Mouse (Mus musculus): ENCODE measurements around the gene Tnfsf12. TPM values are rescaled to one million over a fixed set of nuclear protein-coding genes. Genes with fewer than 3 reads are reported as not detected.

Gene Tnfsf12
- total RNA-seq, 1 experiment from 2014 or later = 10.7 TPM

GRCm38 (mm10) chr11:69662213-69662966 lies 33.3 kb downstream of the Tnfsf12 start, which contains the start of gene Mpdu1:
Mpdu1 (minus strand) TSS chr11:69662642.
- peak; percentile 67 for ATAC-seq (replicated peaks; ENCODE audit: insufficient number of reproducible peaks, low FRiP score, low TSS enrichment, poor library complexity, severe bottlenecking)

- ATAC-seq (replicated peaks; ENCODE audit: insufficient number of reproducible peaks, low FRiP score, low TSS enrichment, poor library complexity, severe bottlenecking) = no peak
Measured at GRCm38 (mm10) chr11:69661221-69661881, 34.3 kb downstream of the Tnfsf12 start.

GRCm38 (mm10) chr11:69657462-69657881 lies 38.2 kb downstream of the Tnfsf12 start:
- ATAC-seq (replicated peaks; ENCODE audit: insufficient number of reproducible peaks, low FRiP score, low TSS enrichment, poor library complexity, severe bottlenecking) = no peak

GRCm38 (mm10) chr11:69656617-69657461 lies 38.8 kb downstream of the Tnfsf12 start:
- ATAC-seq (replicated peaks; ENCODE audit: insufficient number of reproducible peaks, low FRiP score, low TSS enrichment, poor library complexity, severe bottlenecking) = no peak

DNA sequence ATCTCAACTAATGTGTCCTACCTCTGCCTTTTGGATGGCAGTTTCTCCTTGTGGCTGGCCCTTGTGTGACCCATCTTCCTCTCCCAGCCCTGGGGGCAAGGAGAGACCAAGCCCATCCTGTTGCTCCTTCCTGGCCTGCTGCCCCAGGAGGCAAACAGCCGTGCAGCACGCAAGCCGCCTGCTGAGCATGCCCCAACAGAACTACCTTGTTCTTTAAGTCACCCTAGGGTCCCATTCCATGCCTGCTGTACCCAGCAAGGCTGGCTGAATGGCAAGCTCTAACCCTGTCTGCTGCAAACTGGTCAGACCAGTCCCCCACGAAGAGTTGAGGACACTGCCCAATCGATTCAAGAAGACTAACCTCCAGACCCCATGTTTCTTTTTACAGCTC lies 39.6 kb downstream of the Tnfsf12 start:
- no peak for ATAC-seq (replicated peaks; ENCODE audit: insufficient number of reproducible peaks, low FRiP score, low TSS enrichment, poor library complexity, severe bottlenecking)

DNA sequence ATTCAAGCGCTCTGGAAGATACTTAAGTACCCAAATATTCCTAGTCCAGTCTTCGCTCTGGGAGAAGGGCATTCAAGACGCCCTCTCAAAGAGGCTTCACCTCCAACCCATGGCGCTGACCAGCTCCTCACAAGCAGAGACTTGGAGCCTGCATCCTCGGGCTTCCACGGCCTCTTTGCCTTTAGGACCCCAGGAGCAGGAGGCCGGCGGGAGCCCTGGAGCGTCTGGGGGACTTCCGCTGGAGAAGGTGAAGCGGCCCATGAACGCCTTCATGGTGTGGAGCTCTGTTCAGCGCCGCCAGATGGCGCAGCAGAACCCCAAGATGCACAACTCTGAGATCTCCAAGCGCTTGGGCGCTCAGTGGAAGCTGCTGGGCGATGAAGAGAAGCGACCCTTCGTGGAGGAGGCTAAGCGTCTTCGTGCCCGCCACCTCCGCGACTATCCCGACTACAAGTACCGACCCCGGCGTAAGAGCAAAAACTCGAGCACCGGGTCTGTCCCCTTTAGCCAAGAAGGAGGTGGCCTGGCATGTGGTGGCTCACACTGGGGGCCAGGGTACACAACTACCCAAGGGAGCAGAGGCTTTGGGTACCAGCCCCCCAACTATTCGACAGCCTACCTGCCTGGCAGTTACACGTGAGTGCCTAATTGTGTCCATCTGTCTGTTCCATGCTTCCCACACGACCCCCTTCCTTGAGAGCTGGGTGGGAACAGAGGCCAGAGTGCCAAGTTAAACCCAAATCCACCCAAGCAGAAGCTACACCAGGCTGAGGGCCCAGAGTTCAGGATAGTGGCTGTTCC lies 40.2 kb downstream of the Tnfsf12 start, which contains the start of gene Sox15:
Gene Sox15, plus strand, starts transcription at position 51 of the 801 bp plus-strand sequence.
- peak; percentile 30; the same call in 1 of the 2 replicates for ATAC-seq (replicated peaks; ENCODE audit: insufficient number of reproducible peaks, low FRiP score, low TSS enrichment, poor library complexity, severe bottlenecking)

GRCm38 (mm10) chr11:69654760-69655159 lies 40.9 kb downstream of the Tnfsf12 start:
- ATAC-seq (replicated peaks; ENCODE audit: insufficient number of reproducible peaks, low FRiP score, low TSS enrichment, poor library complexity, severe bottlenecking) = no peak

GRCm38 (mm10) chr11:69653399-69653798 lies 42.2 kb downstream of the Tnfsf12 start:
- no peak for ATAC-seq (replicated peaks; ENCODE audit: insufficient number of reproducible peaks, low FRiP score, low TSS enrichment, poor library complexity, severe bottlenecking)

- no peak for ATAC-seq (replicated peaks; ENCODE audit: insufficient number of reproducible peaks, low FRiP score, low TSS enrichment, poor library complexity, severe bottlenecking)
Measured at GRCm38 (mm10) chr11:69645860-69646259, 49.8 kb downstream of the Tnfsf12 start.

Other genes with a start within 250 kb of the Tnfsf12 start
- gene Dnah2, start 146.7 kb downstream of the Tnfsf12 start, total RNA-seq (2017) = 1.4 to 6.4 TPM (median 4.7 TPM) in 3 replicates
- gene Efnb3, start 135.6 kb downstream of the Tnfsf12 start, total RNA-seq (2017) = 0.49 to 0.96 TPM in 2 of 3 replicates, not detected in the other
- 2.8 to 9.4 TPM (median 3.8 TPM) in 3 replicates for gene Wrap53, start 115.6 kb downstream of the Tnfsf12 start, total RNA-seq (2017)
- gene Trp53, start 115.5 kb downstream of the Tnfsf12 start, total RNA-seq (2017) = 11.9 to 26.9 TPM (median 24.5 TPM) in 3 replicates
- gene Atp1b2, start 89.9 kb downstream of the Tnfsf12 start, total RNA-seq (2017) = not detected in 3 replicates
- gene Shbg, start 77.9 kb downstream of the Tnfsf12 start, total RNA-seq (2017) = not detected in 3 replicates
- gene Sat2, start 73.8 kb downstream of the Tnfsf12 start, total RNA-seq (2017) = 0.67 TPM in 1 of 3 replicates, not detected in the others
- gene Fxr2, start 62.9 kb downstream of the Tnfsf12 start, total RNA-seq (2017) = 64.6 to 83.5 TPM (median 67.9 TPM) in 3 replicates
- 4.1 to 8.2 TPM in 2 of 3 replicates, not detected in the other for gene Sox15, start 40.5 kb downstream of the Tnfsf12 start, total RNA-seq (2017)
- 32.9 to 56.3 TPM (median 49.2 TPM) in 3 replicates for gene Mpdu1, start 33.2 kb downstream of the Tnfsf12 start, total RNA-seq (2017)
- gene Cd68, start 29.7 kb downstream of the Tnfsf12 start, total RNA-seq (2017) = 203 to 221 TPM (median 207 TPM) in 3 replicates
- gene Eif4a1, start 23.4 kb downstream of the Tnfsf12 start, total RNA-seq (2017) = 597 to 694 TPM (median 633 TPM) in 3 replicates
- gene Senp3, start 13.8 kb downstream of the Tnfsf12 start, total RNA-seq (2017) = 67.5 to 144 TPM (median 118 TPM) in 3 replicates
- 40.3 to 90.5 TPM (median 78.8 TPM) in 3 replicates for gene Tnfsf13, start 10.1 kb downstream of the Tnfsf12 start, total RNA-seq (2017)
- 23.9 to 50.5 TPM (median 24.3 TPM) in 3 replicates for gene Tnfsfm13, start 249 bp upstream of the Tnfsf12 start, total RNA-seq (2017)
- 21.5 to 120 TPM (median 48.7 TPM) in 3 replicates for gene Polr2a, start 62.8 kb upstream of the Tnfsf12 start, total RNA-seq (2017)
- gene Slc35g3, start 66.1 kb upstream of the Tnfsf12 start, total RNA-seq (2017) = not detected in 3 replicates
- 6.6 to 23.7 TPM (median 7.7 TPM) in 3 replicates for gene Zbtb4, start 70.1 kb upstream of the Tnfsf12 start, total RNA-seq (2017)
- gene Chrnb1, start 100.1 kb upstream of the Tnfsf12 start, total RNA-seq (2017) = 2.3 to 5.8 TPM (median 2.7 TPM) in 3 replicates
- 0.64 TPM in 1 of 3 replicates, not detected in the others for gene Fgf11, start 106.0 kb upstream of the Tnfsf12 start, total RNA-seq (2017)
- not detected in 3 replicates for gene Tmem102, start 109.8 kb upstream of the Tnfsf12 start, total RNA-seq (2017)
- not detected in 3 replicates for gene Gm39566, start 119.4 kb upstream of the Tnfsf12 start, total RNA-seq (2017)
- gene Spem2, start 122.6 kb upstream of the Tnfsf12 start, total RNA-seq (2017) = 0.29 TPM in 1 of 3 replicates, not detected in the others
- gene Spem1, start 126.3 kb upstream of the Tnfsf12 start, total RNA-seq (2017) = not detected in 3 replicates
- gene Nlgn2, start 141.9 kb upstream of the Tnfsf12 start, total RNA-seq (2017) = 0.10 to 0.29 TPM (median 0.11 TPM) in 3 replicates
- gene Tmem256, start 142.7 kb upstream of the Tnfsf12 start, total RNA-seq (2017) = 35.3 to 85.7 TPM (median 75.7 TPM) in 3 replicates
- 0.53 to 3.8 TPM (median 2.8 TPM) in 3 replicates for gene Plscr3, start 150.5 kb upstream of the Tnfsf12 start, total RNA-seq (2017)
- not detected in 3 replicates for gene Tnk1, start 162.9 kb upstream of the Tnfsf12 start, total RNA-seq (2017)
- gene Tmem95, start 182.2 kb upstream of the Tnfsf12 start, total RNA-seq (2017) = not detected in 3 replicates
- gene Kctd11, start 185.6 kb upstream of the Tnfsf12 start, total RNA-seq (2017) = 1.6 to 9.9 TPM (median 2.5 TPM) in 3 replicates
- gene Acap1, start 199.7 kb upstream of the Tnfsf12 start, total RNA-seq (2017) = 83.6 to 201 TPM (median 84.0 TPM) in 3 replicates
- 0.87 TPM in 1 of 3 replicates, not detected in the others for gene 2810408A11Rik, start 205.1 kb upstream of the Tnfsf12 start, total RNA-seq (2017)
- 16.1 to 57.8 TPM (median 24.6 TPM) in 3 replicates for gene Neurl4, start 205.2 kb upstream of the Tnfsf12 start, total RNA-seq (2017)
- gene Gps2, start 218.0 kb upstream of the Tnfsf12 start, total RNA-seq (2017) = 85.4 to 110 TPM (median 101 TPM) in 3 replicates
- 255 to 299 TPM (median 276 TPM) in 3 replicates for gene Eif5a, start 226.1 kb upstream of the Tnfsf12 start, total RNA-seq (2017)
- not detected in 3 replicates for gene Ybx2, start 239.9 kb upstream of the Tnfsf12 start, total RNA-seq (2017)

All from monocyte, adult 5-6 weeks (primary cell).